Mouse (Mus musculus): Measurements from ENCODE around the gene C77080. TPM values are rescaled to one million over a fixed set of nuclear protein-coding genes. Genes with fewer than 3 reads are reported as not detected.
A peak's percentile ranks its signal among the peaks of the same experiment; 100 is the strongest.

C77080 gene
- polyA plus RNA-seq, 1 experiment: 29.7 TPM

- DNase-seq (ENCODE audit: low spot score): no peak
These were observed 22.6 kb downstream of the C77080 start for GRCm38 (mm10) chr4:129238579-129239016.

DNA sequence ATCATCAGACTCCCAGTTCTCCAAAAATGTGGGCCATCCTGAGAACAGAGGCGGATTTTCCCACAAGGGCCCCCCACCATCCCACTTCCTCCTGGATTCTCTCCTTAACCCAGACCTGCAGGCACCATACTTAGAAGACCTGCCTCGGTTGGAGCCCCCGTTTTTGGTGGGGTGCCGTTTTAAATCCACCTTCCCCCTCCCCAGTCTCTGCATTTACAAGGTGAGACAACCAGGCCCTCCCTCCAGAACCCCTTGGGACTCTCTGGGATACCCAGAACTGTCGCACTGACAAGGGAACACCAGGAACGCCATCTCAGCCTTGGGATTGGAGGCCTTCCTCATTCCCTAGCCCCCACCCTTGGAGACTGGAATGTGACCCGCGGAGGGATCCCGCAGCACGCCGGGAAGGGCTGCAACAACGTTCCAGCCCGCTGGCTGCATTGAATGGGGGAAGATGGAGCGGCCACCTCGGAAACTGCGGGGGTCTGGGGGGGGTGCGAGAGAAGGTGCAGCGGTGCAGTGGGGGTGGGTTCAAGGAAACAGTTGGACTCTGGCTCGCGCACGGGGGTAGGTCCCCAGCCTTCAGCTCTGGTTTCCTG is 23.3 kb downstream of the C77080 start:
- no peak for DNase-seq (ENCODE audit: low spot score)

GRCm38 (mm10) chr4:129236236-129236813 is 24.9 kb downstream of the C77080 start:
- no peak for DNase-seq (ENCODE audit: low spot score)

GRCm38 (mm10) chr4:129235147-129235546 is 26.1 kb downstream of the C77080 start:
- no peak for DNase-seq (ENCODE audit: low spot score)

- DNase-seq (ENCODE audit: low spot score): no peak
These were observed 26.7 kb downstream of the C77080 start for GRCm38 (mm10) chr4:129234488-129234887.

DNA sequence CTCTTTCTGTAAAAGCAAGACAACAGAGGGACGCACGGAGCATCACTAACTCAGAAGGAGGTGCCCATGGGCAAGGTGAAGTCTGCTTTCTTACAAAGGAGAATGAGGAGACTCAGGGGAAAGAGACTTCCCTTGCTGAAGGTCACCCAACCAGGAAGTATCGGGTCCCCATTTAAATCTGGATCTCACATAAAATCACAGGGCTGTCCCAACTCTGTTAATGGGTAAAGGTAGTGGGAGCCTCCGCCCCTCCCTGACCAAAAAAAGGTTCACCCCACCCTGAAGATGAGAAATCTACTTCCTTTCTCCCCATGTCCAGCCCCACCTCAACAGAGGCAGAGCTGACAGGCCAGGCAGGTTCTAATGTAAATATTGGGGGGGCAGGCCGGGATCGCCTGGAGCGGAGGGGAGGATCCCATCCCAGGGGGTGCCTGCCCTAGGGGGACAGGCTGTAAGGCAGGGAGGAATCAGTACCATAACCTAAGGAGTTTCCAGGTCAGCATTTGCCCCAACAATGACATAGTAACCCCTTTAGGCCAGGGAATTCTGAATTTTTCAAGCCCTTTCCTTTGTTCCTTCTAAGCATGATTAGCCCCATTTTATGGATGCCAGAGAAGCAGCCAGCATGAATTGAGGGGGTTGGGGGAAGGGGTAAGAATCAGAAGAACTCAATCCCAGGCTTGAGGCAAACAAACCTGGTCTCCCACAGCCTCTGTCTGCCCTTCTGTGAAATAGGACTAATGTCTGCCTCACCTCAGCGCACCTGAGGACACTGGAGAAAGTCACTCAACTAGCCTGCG is 28.4 kb downstream of the C77080 start:
- DNase-seq (ENCODE audit: low spot score): no peak

DNA sequence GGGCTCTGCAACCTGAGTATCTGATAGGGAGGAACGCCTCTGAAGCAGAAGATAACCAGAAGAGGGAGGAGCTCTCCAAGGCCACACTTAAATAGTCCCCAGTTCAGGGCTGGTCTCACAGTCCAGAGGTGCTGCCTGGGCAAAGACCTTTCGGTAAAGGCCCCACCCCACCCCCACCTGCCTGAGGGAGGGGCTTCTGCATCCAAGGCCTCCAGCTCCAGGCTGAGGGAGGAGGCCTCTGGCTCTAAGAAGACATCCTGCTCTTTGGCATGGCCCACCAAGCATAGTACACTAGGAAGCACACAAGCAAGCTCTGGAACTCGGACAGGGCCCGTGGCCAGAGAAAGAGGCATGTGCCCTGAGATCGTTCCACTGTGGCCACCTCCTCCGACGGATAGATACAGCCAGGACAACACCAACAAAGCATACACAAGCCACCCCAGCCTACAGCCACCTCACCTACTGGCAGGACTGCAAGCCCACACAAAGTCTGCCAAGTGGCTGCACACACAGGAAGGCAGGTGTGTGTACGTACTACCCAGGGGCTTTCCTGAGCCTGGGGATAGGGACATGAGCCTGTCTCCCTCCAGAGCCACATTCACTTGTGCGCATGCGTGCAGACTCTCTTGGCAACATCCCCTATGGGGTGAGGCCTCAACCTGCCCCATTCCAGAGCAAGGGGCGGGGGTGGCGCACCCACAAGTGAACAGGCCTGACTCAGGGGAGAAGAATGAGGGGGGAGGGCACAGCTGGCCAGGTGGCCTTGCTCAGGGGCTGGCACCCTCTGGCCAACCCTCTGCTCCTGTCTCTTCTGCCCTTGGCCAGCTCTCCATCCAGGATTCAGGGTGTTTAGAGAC is 29.4 kb downstream of the C77080 start:
- DNase-seq (ENCODE audit: low spot score): peak; percentile 70

- no peak for DNase-seq (ENCODE audit: low spot score)
These were observed 30.3 kb downstream of the C77080 start for GRCm38 (mm10) chr4:129230926-129231325.

DNA sequence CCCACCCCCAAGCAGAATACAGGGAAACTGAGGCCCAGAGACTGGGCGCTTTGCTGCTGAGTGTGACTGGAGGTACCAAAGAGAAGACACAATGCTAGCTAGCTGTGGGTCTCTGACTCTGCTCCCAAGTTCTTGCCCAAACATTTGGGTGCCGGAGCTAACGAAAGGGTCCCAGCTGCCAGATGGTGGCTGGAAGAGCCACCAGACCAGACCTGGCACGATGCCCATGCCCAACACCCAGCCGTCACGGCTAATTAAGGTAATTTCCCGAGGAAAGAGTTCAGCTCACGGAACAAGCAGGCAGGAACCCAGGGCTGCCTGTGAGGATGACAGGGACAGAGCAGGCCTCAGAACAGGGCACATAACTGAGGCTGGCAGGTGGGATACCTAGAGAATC is 33.2 kb downstream of the C77080 start:
- DNase-seq (ENCODE audit: low spot score): no peak

DNA sequence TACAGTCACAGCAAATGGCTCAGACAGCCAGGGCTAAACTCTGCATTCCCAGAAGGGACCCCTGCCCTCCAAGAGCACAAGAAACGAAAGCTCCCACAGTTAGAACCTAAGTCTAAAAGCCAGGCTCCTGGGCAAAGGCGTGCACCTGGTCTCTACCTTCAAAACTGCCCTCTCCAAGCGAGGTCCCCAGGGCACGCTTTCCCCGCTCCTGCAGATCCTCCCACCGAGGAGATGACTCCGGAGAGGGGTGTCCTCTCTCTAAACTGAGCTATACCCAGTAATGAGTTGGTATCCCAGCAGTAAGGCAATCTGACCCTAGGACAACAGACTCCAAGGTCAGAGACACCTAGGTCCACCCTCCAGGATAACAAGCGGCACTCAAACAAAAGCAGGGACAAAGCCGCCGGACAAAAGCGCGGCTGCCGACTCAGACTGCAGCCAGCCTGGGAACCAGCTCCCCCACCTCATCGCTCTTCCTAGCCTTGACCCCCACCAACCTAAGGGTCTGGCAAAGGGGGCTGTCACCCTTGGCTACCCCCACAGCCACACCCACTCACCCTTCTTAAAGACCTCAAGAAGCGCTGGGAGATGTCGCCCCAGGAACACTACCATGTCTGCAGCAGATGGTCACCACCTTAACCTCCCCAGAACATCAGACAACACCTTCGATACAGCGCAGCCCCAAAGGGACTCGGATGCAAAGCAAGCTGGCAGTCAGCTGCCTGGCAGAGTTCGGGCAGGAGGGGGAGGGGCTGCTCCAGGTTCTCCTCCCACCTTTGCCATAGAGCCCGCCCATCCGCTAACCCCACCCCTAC is 33.8 kb downstream of the C77080 start:
- DNase-seq (ENCODE audit: low spot score): no peak

- no peak for DNase-seq (ENCODE audit: low spot score)
These were observed 34.7 kb downstream of the C77080 start for GRCm38 (mm10) chr4:129226441-129226963.

- DNase-seq (ENCODE audit: low spot score): no peak
These were observed 35.9 kb downstream of the C77080 start for GRCm38 (mm10) chr4:129225315-129225714.

GRCm38 (mm10) chr4:129223421-129224281 is 37.6 kb downstream of the C77080 start:
- DNase-seq (ENCODE audit: low spot score): no peak

- DNase-seq (ENCODE audit: low spot score): no peak
These were observed 38.9 kb downstream of the C77080 start for GRCm38 (mm10) chr4:129222019-129222925.

GRCm38 (mm10) chr4:129221097-129222010 is 39.9 kb downstream of the C77080 start:
- no peak for DNase-seq (ENCODE audit: low spot score)

GRCm38 (mm10) chr4:129220376-129221089 is 40.7 kb downstream of the C77080 start:
- DNase-seq (ENCODE audit: low spot score): no peak

- no peak for DNase-seq (ENCODE audit: low spot score)
These were observed 42.0 kb downstream of the C77080 start for GRCm38 (mm10) chr4:129219198-129219597.

Data from urinary bladder, adult 2 months (tissue).